Mouse (Mus musculus) layer of hippocampus, adult 2 months (tissue): ENCODE results near the gene Klf1. TPM values are rescaled to one million over a fixed set of nuclear protein-coding genes. Genes with fewer than 3 reads are reported as not detected.

ENCODE experiments used
- DNase-seq, 2 experiments: peaks; one replicate each; pipeline ENCODE4 v3.0.0; 2022; ENCODE audit warnings: low spot score in 2 of 2
- H3K27ac ChIP-seq: fragments of 200-600 bp; 2 replicates; pipeline ENCODE4 v1.8.1; 2022
- H3K4me3 ChIP-seq: fragments of 200-600 bp; 2 replicates; pipeline ENCODE4 v1.8.1; 2022; ENCODE audit warnings: mild to moderate bottlenecking
- CTCF ChIP-seq: fragments of 200-600 bp; conservative IDR thresholded peaks from 2 replicates; pipeline ENCODE4 v1.8.1; 2022; ENCODE audit warnings: antibody characterized with exemption, mild to moderate bottlenecking, moderate library complexity
- microRNA-seq, 2 experiments: library from miRNA; unstranded; fragments of <30 nt; microRNA quantifications; one replicate each; pipeline ENCODE4 v1.2.0; 2021
- total RNA-seq, 2 experiments: library from RNA; stranded (reverse); gene quantifications; 2 replicates each; pipeline ENCODE4 v1.2.3; 2021

Gene Klf1
- total RNA-seq, 2 experiments from 2014 or later, result not detected

- DNase-seq, result peak in 1 of 2 experiments; percentile 48
- Histone ChIP-seq H3K27ac (peak overlapping the region; percentile 72), H3K4me3 (peak overlapping the region; percentile 68)
- TF ChIP-seq CTCF, result peak; percentile 78
Measured at GRCm38 (mm10) chr8:84945633-84946527, 44.2 kb downstream of the Klf1 start.

GRCm38 (mm10) chr8:84946528-84947240 is 45.0 kb downstream of the Klf1 start, which contains the start of gene Rtbdn:
Gene Rtbdn (plus strand): TSS chr8:84946991.
- peak within 1 kb of the TSS; percentile 72 for H3K27ac ChIP-seq
- peak; percentile 55 for TF ChIP-seq CTCF
- DNase-seq, result no peak
- H3K4me3 ChIP-seq, result peak within 1 kb of the TSS; percentile 68

- H3K4me3 ChIP-seq, result no peak overlapping the region
Measured at GRCm38 (mm10) chr8:84947241-84947545, 45.5 kb downstream of the Klf1 start.

GRCm38 (mm10) chr8:84949753-84950152 is 48.0 kb downstream of the Klf1 start:
- peak; percentile 17; the same call in 1 of the 2 replicates for TF ChIP-seq CTCF
- no peak overlapping the region for H3K4me3 ChIP-seq
- H3K27ac ChIP-seq, result no peak overlapping the region
- DNase-seq, result no peak

More at GRCm38 (mm10) chr8:84947241-84947545, 45.5 kb downstream of the Klf1 start:
- no peak overlapping the region for H3K27ac ChIP-seq
- TF ChIP-seq CTCF, result no peak; the same call in 1 of the 2 replicates
- DNase-seq, result no peak

- no peak overlapping the region for H3K4me3 ChIP-seq
- no peak for TF ChIP-seq CTCF
- H3K27ac ChIP-seq, result no peak overlapping the region
- DNase-seq, result no peak
Measured at GRCm38 (mm10) chr8:84952612-84953255, 51.0 kb downstream of the Klf1 start.

Small RNA genes within 50 kb of the gene (microRNA-seq; reads per million reads assigned to microRNA genes)
- gene Gm24197, result 0.64 to 2.6 reads per million in 2 experiments
- 4.2 to 6.1 reads per million in 2 experiments for gene Mir7069

Other genes starting within 250 kb of the Klf1 start
- 1 to 10 TPM; 5.1 to 7.2 TPM for gene Ier2, start 239.1 kb upstream of the Klf1 start, total RNA-seq
- gene Trmt1, start 215.6 kb upstream of the Klf1 start, total RNA-seq, result 100 to 1,000 TPM; 109 to 113 TPM
- gene Nacc1, start 214.1 kb upstream of the Klf1 start, total RNA-seq, result 10 to 100 TPM; 91.8 to 93.9 TPM
- gene Lyl1, start 200.5 kb upstream of the Klf1 start, total RNA-seq, result 1 to 10 TPM; 2.3 to 2.6 TPM
- gene G430095P16Rik, start 178.9 kb upstream of the Klf1 start, total RNA-seq, result under 1 TPM in 1 of 2 experiments, not detected in 1; 0.54 TPM
- gene Nfix, start 101.6 kb upstream of the Klf1 start, total RNA-seq, result 100 to 1,000 TPM; 408 to 482 TPM
- 10 to 100 TPM; 11.9 TPM for gene Dand5, start 79.1 kb upstream of the Klf1 start, total RNA-seq
- gene Gadd45gip1, start 70.4 kb upstream of the Klf1 start, total RNA-seq, result 10 to 100 TPM; 23.3 to 26.1 TPM
- gene Rad23a, start 61.3 kb upstream of the Klf1 start, total RNA-seq, result 10 to 100 TPM; 63.4 to 75.9 TPM
- 100 to 1,000 TPM; 457 to 504 TPM for gene Calr, start 55.0 kb upstream of the Klf1 start, total RNA-seq
- 10 to 100 TPM; 49.7 to 58.0 TPM for gene Farsa, start 44.9 kb upstream of the Klf1 start, total RNA-seq
- 10 to 100 TPM; 17.6 to 19.8 TPM for gene Syce2, start 29.8 kb upstream of the Klf1 start, total RNA-seq
- 10 to 100 TPM; 37.5 to 41.2 TPM for gene Gcdh, start 8.0 kb upstream of the Klf1 start, total RNA-seq
- gene Dnase2a, start 6.6 kb downstream of the Klf1 start, total RNA-seq, result 1 to 10 TPM; 3.9 to 5.7 TPM
- 10 to 100 TPM; 78.9 to 85.5 TPM for gene Mast1, start 35.4 kb downstream of the Klf1 start, total RNA-seq
- 1 to 10 TPM; 1.1 TPM for gene Rtbdn, start 45.1 kb downstream of the Klf1 start, total RNA-seq
- not detected for gene Gm49661, start 67.5 kb downstream of the Klf1 start, total RNA-seq
- gene Prdx2, start 67.7 kb downstream of the Klf1 start, total RNA-seq, result 100 to 1,000 TPM; 323 to 345 TPM
- gene Rnaseh2a, start 67.8 kb downstream of the Klf1 start, total RNA-seq, result 10 to 100 TPM; 43.0 to 46.9 TPM
- gene Junb, start 76.8 kb downstream of the Klf1 start, total RNA-seq, result 10 to 100 TPM; 57.7 to 63.0 TPM
- 1 to 10 TPM; 9.2 to 10.0 TPM for gene Hook2, start 88.7 kb downstream of the Klf1 start, total RNA-seq
- not detected for gene Best2, start 112.6 kb downstream of the Klf1 start, total RNA-seq
- 100 to 1,000 TPM; 119 to 122 TPM for gene Asna1, start 123.4 kb downstream of the Klf1 start, total RNA-seq
- 100 to 1,000 TPM; 125 to 136 TPM for gene Trir, start 124.9 kb downstream of the Klf1 start, total RNA-seq
- 100 to 1,000 TPM; 170 to 175 TPM for gene Tnpo2, start 135.0 kb downstream of the Klf1 start, total RNA-seq
- 10 to 100 TPM; 22.6 to 23.5 TPM for gene Fbxw9, start 158.1 kb downstream of the Klf1 start, total RNA-seq
- not detected for gene Gm5741, start 166.1 kb downstream of the Klf1 start, total RNA-seq
- 10 to 100 TPM; 63.4 to 70.6 TPM for gene Dhps, start 169.8 kb downstream of the Klf1 start, total RNA-seq
- 10 to 100 TPM; 60.8 to 66.3 TPM for gene Wdr83os, start 178.8 kb downstream of the Klf1 start, total RNA-seq
- 10 to 100 TPM; 26.7 to 29.0 TPM for gene Wdr83, start 179.4 kb downstream of the Klf1 start, total RNA-seq
- gene Man2b1, start 181.3 kb downstream of the Klf1 start, total RNA-seq, result 10 to 100 TPM; 32.9 to 37.5 TPM
- gene Zfp791, start 221.2 kb downstream of the Klf1 start, total RNA-seq, result 1 to 10 TPM; 7.8 to 8.6 TPM
- gene Cks1brt, start 250.0 kb downstream of the Klf1 start, total RNA-seq, result not detected